Mouse (Mus musculus) liver, postnatal 0 days (tissue): ENCODE results near the gene Pde6d.

Experiments
- CTCF ChIP-seq: sonication (generic); IDR thresholded peaks from 2 replicates; pipeline ENCODE4 v1.5.1; 2016; ENCODE audit warnings: antibody characterized with exemption, low read depth
- EP300 ChIP-seq: IDR thresholded peaks from 2 replicates; pipeline ENCODE4 v1.6.1; 2016; ENCODE audit warnings: antibody characterized with exemption, low read depth, mild to moderate bottlenecking

DNA sequence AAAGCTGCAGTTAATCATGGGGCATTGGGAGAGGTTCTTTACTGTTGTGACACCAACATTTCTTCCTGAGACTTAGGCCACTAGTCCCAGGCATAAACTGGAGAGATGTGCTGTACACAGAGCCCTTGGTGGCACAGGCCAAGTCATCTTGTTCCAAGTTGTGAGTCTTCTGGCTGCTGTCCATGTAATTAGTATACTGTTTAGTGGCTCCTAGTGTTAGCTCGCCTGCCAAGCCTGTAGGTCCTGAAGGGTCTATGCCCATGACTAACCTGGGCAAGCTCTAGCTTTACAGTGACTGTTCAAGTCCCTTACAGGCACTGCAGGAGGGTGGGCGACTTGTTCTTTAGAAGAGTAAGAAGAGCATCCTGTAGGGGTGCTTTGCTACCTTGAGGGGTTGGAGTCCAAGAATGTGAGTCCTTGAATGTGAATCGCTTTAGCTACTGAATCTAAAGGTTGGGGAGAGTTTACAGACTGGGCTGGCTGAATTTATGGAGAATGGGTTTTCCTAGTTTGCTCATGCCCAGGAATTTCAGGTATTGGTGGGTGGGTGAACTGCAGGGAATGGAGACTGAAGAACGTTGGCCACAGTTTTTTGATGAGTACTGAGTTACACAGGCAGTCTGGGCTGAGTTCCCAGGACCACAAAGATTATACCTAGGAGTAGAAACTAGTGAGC is 51.4 kb downstream of the Pde6d start:
- TF ChIP-seq CTCF, result no peak
- TF ChIP-seq EP300, result no peak
